Mouse (Mus musculus) frontal cortex, postnatal 10 days (tissue): ENCODE data around the gene Prg4.

Experiments used
- DNase-seq, 2 experiments: peaks; one replicate each; pipeline ENCODE4 v3.0.0; 2022; ENCODE audit warnings: low spot score in 2 of 2, mixed read lengths in 1 of 2

Gene Prg4

GRCm38 (mm10) chr1:150407285-150407684 is 58.7 kb downstream of the Prg4 start:
- no peak for DNase-seq

GRCm38 (mm10) chr1:150404555-150404954 is 61.4 kb downstream of the Prg4 start:
- no peak for DNase-seq

GRCm38 (mm10) chr1:150403914-150404313 is 62.1 kb downstream of the Prg4 start:
- no peak for DNase-seq
